Mouse (Mus musculus) testis, postnatal 10 days (tissue): Measurements from ENCODE around the gene Nsmce1.

ENCODE experiments used
- DNase-seq: peaks from one replicate; pipeline ENCODE4 v3.0.0; 2021; ENCODE audit warnings: low spot score

The Nsmce1 gene

GRCm38 (mm10) chr7:125489636-125490035 is 1.8 kb downstream of the Nsmce1 start:
- no peak for DNase-seq

- DNase-seq = no peak
Measured at GRCm38 (mm10) chr7:125488706-125489105, 2.7 kb downstream of the Nsmce1 start.

DNA sequence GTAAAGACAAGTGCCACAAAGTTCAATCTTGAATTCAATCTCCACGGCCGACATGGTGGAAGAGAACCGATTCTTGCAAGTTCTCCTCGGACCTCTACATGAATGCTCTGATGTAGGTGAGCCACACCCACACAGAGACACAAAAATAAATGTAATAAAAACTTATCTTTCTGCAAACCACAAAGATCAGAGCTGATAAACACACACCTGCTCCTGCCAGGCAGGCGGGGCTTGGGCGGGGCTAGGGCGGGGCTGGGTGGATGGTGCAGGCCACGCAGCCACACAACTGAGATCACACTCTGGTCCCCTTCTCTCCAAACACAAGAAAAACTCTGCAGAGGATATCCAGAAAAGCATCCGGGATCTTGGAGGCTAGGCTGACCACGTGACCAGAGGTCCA is 4.3 kb downstream of the Nsmce1 start:
- no peak for DNase-seq

- DNase-seq = no peak
Measured at GRCm38 (mm10) chr7:125486121-125486630, 5.2 kb downstream of the Nsmce1 start.

- no peak for DNase-seq
Measured at GRCm38 (mm10) chr7:125484791-125485190, 6.6 kb downstream of the Nsmce1 start.

- DNase-seq = no peak
Measured at GRCm38 (mm10) chr7:125482886-125483285, 8.5 kb downstream of the Nsmce1 start.

DNA sequence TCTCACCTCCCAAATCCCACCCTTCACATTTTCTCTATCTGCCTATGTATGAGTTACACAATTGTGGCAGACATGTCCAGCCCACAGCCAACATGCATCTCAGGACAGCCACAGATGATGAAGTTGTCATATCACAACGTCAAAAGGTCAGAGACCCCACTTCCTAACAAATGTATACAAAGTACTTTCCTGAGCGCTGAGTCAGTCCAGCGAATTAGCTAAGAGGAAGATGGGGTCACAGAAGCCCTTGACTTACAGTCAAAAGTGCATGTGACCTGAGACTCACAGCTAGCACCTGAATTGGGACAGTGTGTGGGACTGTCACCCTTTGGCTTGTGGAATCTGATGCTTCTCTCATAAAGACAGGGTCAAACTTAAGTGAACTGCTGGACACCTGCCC is 9.1 kb downstream of the Nsmce1 start:
- no peak for DNase-seq

GRCm38 (mm10) chr7:125480518-125480917 is 10.9 kb downstream of the Nsmce1 start:
- DNase-seq = no peak

DNA sequence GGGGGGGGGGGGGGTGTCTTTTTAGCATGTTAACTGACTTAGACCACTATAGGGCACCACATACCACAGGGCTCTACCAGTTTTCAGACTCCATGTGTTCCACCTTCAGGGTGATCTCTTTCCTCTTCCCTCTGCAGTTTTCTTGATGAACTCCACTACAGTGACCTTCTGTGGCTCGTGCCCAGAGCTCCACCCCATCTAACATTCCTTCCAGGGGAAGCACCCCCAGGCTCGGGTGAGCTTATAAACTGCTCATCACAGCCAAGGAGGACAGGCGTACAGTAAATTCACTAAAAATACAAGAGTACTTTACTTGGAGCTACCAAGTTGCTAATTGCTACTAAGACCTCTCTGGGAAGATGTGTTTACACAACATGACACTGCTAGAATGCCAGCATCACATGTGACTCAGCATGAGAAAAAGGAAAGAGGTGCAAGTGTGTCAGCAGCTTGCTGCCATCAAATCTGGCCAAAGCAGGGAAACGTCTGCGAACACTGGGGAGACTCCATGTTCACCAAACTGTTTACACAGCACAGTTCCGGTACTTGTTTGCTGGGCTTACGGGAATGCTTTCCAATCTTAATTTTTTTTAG is 12.9 kb downstream of the Nsmce1 start:
- DNase-seq = no peak

GRCm38 (mm10) chr7:125475601-125476251 is 15.7 kb downstream of the Nsmce1 start:
- DNase-seq = no peak

GRCm38 (mm10) chr7:125474535-125474934 is 16.9 kb downstream of the Nsmce1 start:
- no peak for DNase-seq

- peak; percentile 86 for DNase-seq
Measured at GRCm38 (mm10) chr7:125471991-125472741, 19.2 kb downstream of the Nsmce1 start.

GRCm38 (mm10) chr7:125470901-125471300 is 20.5 kb downstream of the Nsmce1 start:
- no peak for DNase-seq

GRCm38 (mm10) chr7:125469937-125470336 is 21.5 kb downstream of the Nsmce1 start:
- peak; percentile 83 for DNase-seq

GRCm38 (mm10) chr7:125462200-125462599 is 29.2 kb downstream of the Nsmce1 start:
- no peak for DNase-seq

DNA sequence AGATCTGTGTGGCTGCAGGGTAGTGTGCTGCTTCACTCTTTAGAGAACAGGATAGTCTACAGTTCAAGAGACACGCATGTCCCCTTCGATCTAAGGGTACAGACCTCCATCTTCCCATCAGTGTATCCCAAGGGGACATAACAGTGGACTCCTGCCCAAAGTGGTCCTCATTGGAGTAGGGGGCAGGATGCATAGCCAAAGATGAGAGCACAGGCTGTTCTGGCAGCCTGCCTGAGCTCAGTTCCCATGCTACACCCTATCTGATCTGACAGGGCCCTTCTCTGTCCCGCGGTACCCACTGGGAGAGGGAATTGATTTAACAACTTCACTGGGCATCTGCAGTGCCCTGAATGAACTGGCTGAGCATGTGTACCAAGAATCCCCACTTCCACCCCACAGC is 37.7 kb downstream of the Nsmce1 start:
- DNase-seq = no peak

DNA sequence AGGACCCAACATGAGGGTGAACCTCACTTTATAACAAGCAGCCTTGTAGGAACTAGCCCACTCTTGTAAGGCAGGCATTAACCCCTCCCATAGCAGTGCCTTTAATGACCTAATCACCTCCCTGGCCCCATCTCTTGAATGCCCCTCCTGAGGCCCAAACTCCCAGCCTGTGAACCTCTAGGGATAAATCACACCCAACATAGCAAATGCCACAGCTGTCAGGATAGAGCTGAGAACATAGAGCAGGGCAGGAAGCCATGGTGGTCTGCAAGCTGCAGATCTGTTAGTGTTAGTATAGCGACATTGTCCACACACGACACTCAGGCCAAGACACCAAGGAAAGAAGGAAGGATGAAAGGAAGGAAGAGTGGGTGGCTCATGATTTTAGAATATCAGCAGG is 40.3 kb downstream of the Nsmce1 start:
- no peak for DNase-seq

GRCm38 (mm10) chr7:125450678-125451077 is 40.7 kb downstream of the Nsmce1 start:
- no peak for DNase-seq

- peak; percentile 96 for DNase-seq
Measured at GRCm38 (mm10) chr7:125444464-125445401, 46.7 kb downstream of the Nsmce1 start, which contains the start of gene Kdm8. Gene Kdm8, plus strand, starts transcription at chr7:125444676.

DNA sequence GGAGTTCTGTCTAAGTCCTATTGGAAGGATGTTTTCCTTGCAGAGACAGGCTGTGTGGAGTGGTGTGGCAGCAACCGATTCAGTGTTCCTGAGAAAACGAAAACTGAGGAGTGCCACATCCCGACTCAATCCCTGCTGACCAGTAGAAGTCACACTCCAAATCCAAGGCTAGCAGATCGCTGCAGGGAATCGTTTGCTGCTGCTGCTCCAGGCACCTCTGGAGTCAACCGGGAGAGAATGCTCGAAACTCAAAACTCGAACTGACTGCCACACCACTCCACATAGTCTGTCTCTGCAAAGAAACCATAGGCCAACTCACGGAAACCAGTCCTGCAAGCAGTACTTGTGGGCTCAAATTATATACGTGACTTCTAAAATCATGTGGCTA is 47.3 kb downstream of the Nsmce1 start:
- no peak for DNase-seq

DNA sequence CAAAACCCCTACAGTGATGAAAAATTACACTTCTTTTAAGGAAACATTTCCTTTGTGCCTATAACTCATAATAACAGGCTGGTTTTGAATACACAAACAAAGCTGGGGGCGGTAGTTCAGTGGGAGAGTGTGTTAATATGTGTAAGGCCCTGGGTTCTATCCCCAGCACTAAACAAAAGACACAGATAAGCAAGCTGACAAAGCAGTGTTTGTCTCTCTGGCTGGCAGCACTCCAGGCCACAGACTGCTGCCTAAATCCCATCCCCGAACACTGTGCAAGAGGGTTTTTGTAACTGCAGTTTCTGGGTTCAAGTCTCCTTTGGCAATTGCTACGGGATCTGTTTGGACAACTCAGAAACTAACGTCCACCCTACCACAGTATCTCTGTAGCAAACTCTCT is 49.1 kb downstream of the Nsmce1 start:
- no peak for DNase-seq
